Mouse (Mus musculus) CD4-positive naive resting alpha-beta T cell, adult 57 days (primary cell): ENCODE data around the gene Atp11c. TPM values are rescaled to one million over a fixed set of nuclear protein-coding genes. Genes with fewer than 3 reads are reported as not detected.

Experiments
- total RNA-seq: library from RNA; stranded (reverse); gene quantifications from one replicate; pipeline ENCODE4 v1.2.4, GENCODE M21; 2023

Gene Atp11c
- 26.6 TPM for total RNA-seq

GRCm38 (mm10) chrX:60592598-60592997 is at the start of gene Atp11c:
TSS of gene Atp11c (minus strand) at chrX:60592698.

DNA sequence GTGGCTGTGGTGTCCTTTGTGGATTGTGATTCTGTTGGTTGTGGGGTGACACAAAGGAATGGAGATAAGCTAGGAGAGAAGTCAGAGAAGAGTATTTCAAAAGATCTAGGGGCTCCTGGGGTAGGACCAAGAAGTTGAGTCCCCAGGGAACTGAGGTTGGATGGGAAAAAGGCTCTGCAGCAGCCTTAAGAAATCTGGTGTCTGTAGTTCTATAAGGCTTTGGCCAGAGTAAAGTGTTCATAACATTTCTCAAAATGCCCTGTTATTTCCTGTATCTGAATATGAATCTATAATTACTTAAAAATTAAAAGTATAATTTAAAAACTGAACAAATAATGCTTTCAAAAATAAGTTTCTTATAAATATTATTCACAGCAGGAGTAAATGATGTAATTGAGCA is 53.3 kb downstream of the Atp11c start, which contains the start of gene Gm7073:
Gene Gm7073, minus strand, starts transcription at position 101 of the 400 bp plus-strand sequence.

DNA sequence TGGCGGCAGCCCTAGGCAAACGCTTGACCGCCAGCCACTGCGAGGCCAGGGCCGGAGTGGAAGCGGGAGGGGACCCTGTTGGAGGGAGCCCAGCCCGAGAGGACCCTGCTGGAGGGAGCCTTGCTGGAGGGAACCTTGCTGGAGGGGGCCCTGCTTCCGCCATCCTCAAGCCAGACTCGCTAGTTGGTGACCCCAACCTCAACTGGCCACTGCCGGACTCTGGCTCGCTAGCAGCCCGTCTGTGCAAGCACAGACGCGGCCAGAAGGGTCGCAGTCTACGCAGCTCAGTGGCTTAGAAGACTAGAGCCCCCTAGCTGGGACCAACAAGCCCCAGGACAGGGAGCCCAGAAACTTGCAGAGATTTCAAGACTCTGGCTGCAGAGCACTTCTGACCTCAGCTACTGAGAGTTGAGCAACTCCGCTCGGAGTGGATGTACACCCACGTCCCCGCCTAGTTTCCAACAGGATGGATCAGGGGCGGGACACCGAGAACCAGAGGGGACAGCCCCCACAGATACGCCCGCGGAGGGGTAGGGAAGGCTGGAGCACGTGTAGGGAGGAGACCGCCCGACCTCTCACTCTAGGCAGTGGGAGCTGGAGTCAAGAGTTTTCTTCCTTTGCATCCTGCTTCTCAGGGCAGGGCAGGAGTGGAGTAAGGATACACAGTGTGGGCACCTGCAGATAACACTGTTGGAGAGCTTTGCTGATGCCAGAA is 413.6 kb downstream of the Atp11c start, which contains the start of gene Mcf2:
Gene Mcf2, minus strand, starts transcription at position 346 of the 715 bp plus-strand sequence.

Other genes with a start within 250 kb of the Atp11c start
- not detected for gene Gm7073, start 53.4 kb downstream of the Atp11c start, total RNA-seq